Mouse (Mus musculus): ENCODE data around the gene Srprb. TPM values are rescaled to one million over a fixed set of nuclear protein-coding genes. Genes with fewer than 3 reads are reported as not detected.

The Srprb gene
- total RNA-seq (2014; fragmentation: Nextera tagmentation) (34.0 and 34.8 TPM in 2 replicates), total RNA-seq (2017) (24.4 and 24.6 TPM in 2 replicates)

- peak; percentile 99 for ATAC-seq (replicated peaks; ENCODE audit: poor library complexity, severe bottlenecking)
Measured at GRCm38 (mm10) chr9:103201561-103202260, at the start of gene Srprb. TSS of gene Srprb (minus strand) at chr9:103202137.

- no peak for ATAC-seq (replicated peaks; ENCODE audit: poor library complexity, severe bottlenecking)
Measured at GRCm38 (mm10) chr9:103248618-103249017, 46.7 kb upstream of the Srprb start.

- no peak for ATAC-seq (replicated peaks; ENCODE audit: poor library complexity, severe bottlenecking)
Measured at GRCm38 (mm10) chr9:103246526-103247168, 44.7 kb upstream of the Srprb start.

GRCm38 (mm10) chr9:103243640-103244039, 41.7 kb upstream of the Srprb start:
- ATAC-seq (replicated peaks; ENCODE audit: poor library complexity, severe bottlenecking), result no peak

GRCm38 (mm10) chr9:103241206-103241605, 39.3 kb upstream of the Srprb start:
- ATAC-seq (replicated peaks; ENCODE audit: poor library complexity, severe bottlenecking), result no peak

GRCm38 (mm10) chr9:103239471-103239870, 37.5 kb upstream of the Srprb start:
- no peak for ATAC-seq (replicated peaks; ENCODE audit: poor library complexity, severe bottlenecking)

- peak; percentile 21 for ATAC-seq (replicated peaks; ENCODE audit: poor library complexity, severe bottlenecking)
Measured at GRCm38 (mm10) chr9:103234565-103235165, 32.7 kb upstream of the Srprb start.

- ATAC-seq (replicated peaks; ENCODE audit: poor library complexity, severe bottlenecking), result no peak
Measured at GRCm38 (mm10) chr9:103234059-103234458, 32.1 kb upstream of the Srprb start.

GRCm38 (mm10) chr9:103233006-103233395, 31.1 kb upstream of the Srprb start:
- ATAC-seq (replicated peaks; ENCODE audit: poor library complexity, severe bottlenecking), result no peak

GRCm38 (mm10) chr9:103232232-103233005, 30.5 kb upstream of the Srprb start:
- ATAC-seq (replicated peaks; ENCODE audit: poor library complexity, severe bottlenecking), result no peak

GRCm38 (mm10) chr9:103230151-103230951, 28.4 kb upstream of the Srprb start, which contains the start of the genes Gm20425 and Trf:
TSS of gene Gm20425 (minus strand) at chr9:103230307.
TSS of gene Trf (minus strand) at chr9:103230444.
- peak; percentile 78 for ATAC-seq (replicated peaks; ENCODE audit: poor library complexity, severe bottlenecking)

- ATAC-seq (replicated peaks; ENCODE audit: poor library complexity, severe bottlenecking), result no peak
Measured at GRCm38 (mm10) chr9:103229037-103229867, 27.3 kb upstream of the Srprb start.

- ATAC-seq (replicated peaks; ENCODE audit: poor library complexity, severe bottlenecking), result no peak
Measured at GRCm38 (mm10) chr9:103228370-103229003, 26.6 kb upstream of the Srprb start.

GRCm38 (mm10) chr9:103227760-103228159, 25.8 kb upstream of the Srprb start:
- no peak for ATAC-seq (replicated peaks; ENCODE audit: poor library complexity, severe bottlenecking)

GRCm38 (mm10) chr9:103226806-103227205, 24.9 kb upstream of the Srprb start:
- no peak for ATAC-seq (replicated peaks; ENCODE audit: poor library complexity, severe bottlenecking)

- peak; percentile 61 for ATAC-seq (replicated peaks; ENCODE audit: poor library complexity, severe bottlenecking)
Measured at GRCm38 (mm10) chr9:103225464-103225863, 23.5 kb upstream of the Srprb start.

- no peak for ATAC-seq (replicated peaks; ENCODE audit: poor library complexity, severe bottlenecking)
Measured at GRCm38 (mm10) chr9:103224721-103225120, 22.8 kb upstream of the Srprb start.

GRCm38 (mm10) chr9:103214281-103214680, 12.3 kb upstream of the Srprb start:
- ATAC-seq (replicated peaks; ENCODE audit: poor library complexity, severe bottlenecking), result no peak

Data from granulocyte monocyte progenitor cell, adult 5-6 weeks (primary cell).